Mouse (Mus musculus) cerebellum, postnatal 25 days (tissue): Measurements from ENCODE around the gene Vps13a.
"Not testable (repeated sequence)": the region's sequence is repeated elsewhere in the genome, so short reads cannot be mapped to it uniquely, and the experiment has no call there.

ENCODE experiments used
- DNase-seq, 2 experiments: peaks; one replicate each; pipeline ENCODE4 v3.0.0; 2021; ENCODE audit warnings: mixed read lengths in 2 of 2

Vps13a gene

GRCm38 (mm10) chr19:16780790-16781384 lies at the start of gene Vps13a:
Gene Vps13a (minus strand): TSS chr19:16780933.
- peak; percentile 88 to 94 for DNase-seq

- DNase-seq, result no peak
Observed at GRCm38 (mm10) chr19:16827657-16828056, 46.9 kb upstream of the Vps13a start.

GRCm38 (mm10) chr19:16825228-16825627 lies 44.5 kb upstream of the Vps13a start:
- DNase-seq, result no peak

- DNase-seq, result no peak
Observed at GRCm38 (mm10) chr19:16814848-16815247, 34.1 kb upstream of the Vps13a start.

GRCm38 (mm10) chr19:16813306-16813705 lies 32.6 kb upstream of the Vps13a start:
- DNase-seq, result peak; percentile 13 to 38

GRCm38 (mm10) chr19:16812072-16812608 lies 31.4 kb upstream of the Vps13a start:
- no peak for DNase-seq

- DNase-seq, result no peak
Observed at GRCm38 (mm10) chr19:16805102-16805501, 24.4 kb upstream of the Vps13a start.

- no peak for DNase-seq
Observed at GRCm38 (mm10) chr19:16804578-16804977, 23.8 kb upstream of the Vps13a start.

GRCm38 (mm10) chr19:16802707-16803106 lies 22.0 kb upstream of the Vps13a start:
- DNase-seq, result peak; percentile 30 to 64

GRCm38 (mm10) chr19:16802123-16802522 lies 21.4 kb upstream of the Vps13a start:
- DNase-seq, result no peak

- DNase-seq, result no peak
Observed at GRCm38 (mm10) chr19:16797923-16798322, 17.2 kb upstream of the Vps13a start.

GRCm38 (mm10) chr19:16794486-16794885 lies 13.8 kb upstream of the Vps13a start:
- DNase-seq, result not testable (repeated sequence)

- no peak for DNase-seq
Observed at GRCm38 (mm10) chr19:16789930-16790329, 9.2 kb upstream of the Vps13a start.

GRCm38 (mm10) chr19:16784879-16785278 lies 4.1 kb upstream of the Vps13a start:
- DNase-seq, result no peak

GRCm38 (mm10) chr19:16781406-16782019 lies 780 bp upstream of the Vps13a start:
- peak in 1 of 2 experiments; percentile 11 for DNase-seq

GRCm38 (mm10) chr19:16780251-16780783 lies 416 bp downstream of the Vps13a start:
- DNase-seq, result peak; percentile 68 to 71

- DNase-seq, result no peak
Observed at GRCm38 (mm10) chr19:16779786-16780185, 947 bp downstream of the Vps13a start.

GRCm38 (mm10) chr19:16779281-16779680 lies 1.5 kb downstream of the Vps13a start:
- peak; percentile 10 to 20 for DNase-seq

- DNase-seq, result no peak
Observed at GRCm38 (mm10) chr19:16778578-16778977, 2.2 kb downstream of the Vps13a start.

- no peak for DNase-seq
Observed at GRCm38 (mm10) chr19:16777901-16778300, 2.8 kb downstream of the Vps13a start.

- DNase-seq, result not testable (repeated sequence)
Observed at GRCm38 (mm10) chr19:16777391-16777790, 3.3 kb downstream of the Vps13a start.

GRCm38 (mm10) chr19:16773237-16774016 lies 7.3 kb downstream of the Vps13a start:
- no peak for DNase-seq

- no peak for DNase-seq
Observed at GRCm38 (mm10) chr19:16767407-16767806, 13.3 kb downstream of the Vps13a start.
